Mouse (Mus musculus) layer of hippocampus, adult 6 months (tissue): ENCODE data around the gene Psmd3. TPM values are rescaled to one million over a fixed set of nuclear protein-coding genes. Genes with fewer than 3 reads are reported as not detected.

Source experiments
- long read RNA-seq, 2 experiments: library from polyadenylated mRNA; unstranded; transcript quantifications; one replicate each; pipeline ENCODE4 v2.0.0; 2019 to 2020
- polyA plus RNA-seq: library from polyadenylated mRNA; unstranded; fragments of <200 nt; fragmentation: Nextera tagmentation; gene quantifications from 2 replicates; pipeline ENCODE4 v1.2.3, GENCODE M21; 2021

Gene Psmd3
- 68.6 and 77.0 TPM in 2 replicates for polyA plus RNA-seq
- long read RNA-seq, experiment 1, transcript Psmd3-201 (12 exons, 2,148 nt) = major isoform, 152 of 185 reads
- long read RNA-seq, experiment 1, partial matches to known transcripts = 29 of 185 reads
- long read RNA-seq, experiment 1, other reads (novel, unspliced or antisense) = 4 of 185 reads
- long read RNA-seq, experiment 2, transcript Psmd3-201 (12 exons, 2,148 nt) = major isoform, 567 of 611 reads
- long read RNA-seq, experiment 2, partial matches to known transcripts = 24 of 611 reads
- long read RNA-seq, experiment 2, other reads (novel, unspliced or antisense) = 19 of 611 reads

DNA sequence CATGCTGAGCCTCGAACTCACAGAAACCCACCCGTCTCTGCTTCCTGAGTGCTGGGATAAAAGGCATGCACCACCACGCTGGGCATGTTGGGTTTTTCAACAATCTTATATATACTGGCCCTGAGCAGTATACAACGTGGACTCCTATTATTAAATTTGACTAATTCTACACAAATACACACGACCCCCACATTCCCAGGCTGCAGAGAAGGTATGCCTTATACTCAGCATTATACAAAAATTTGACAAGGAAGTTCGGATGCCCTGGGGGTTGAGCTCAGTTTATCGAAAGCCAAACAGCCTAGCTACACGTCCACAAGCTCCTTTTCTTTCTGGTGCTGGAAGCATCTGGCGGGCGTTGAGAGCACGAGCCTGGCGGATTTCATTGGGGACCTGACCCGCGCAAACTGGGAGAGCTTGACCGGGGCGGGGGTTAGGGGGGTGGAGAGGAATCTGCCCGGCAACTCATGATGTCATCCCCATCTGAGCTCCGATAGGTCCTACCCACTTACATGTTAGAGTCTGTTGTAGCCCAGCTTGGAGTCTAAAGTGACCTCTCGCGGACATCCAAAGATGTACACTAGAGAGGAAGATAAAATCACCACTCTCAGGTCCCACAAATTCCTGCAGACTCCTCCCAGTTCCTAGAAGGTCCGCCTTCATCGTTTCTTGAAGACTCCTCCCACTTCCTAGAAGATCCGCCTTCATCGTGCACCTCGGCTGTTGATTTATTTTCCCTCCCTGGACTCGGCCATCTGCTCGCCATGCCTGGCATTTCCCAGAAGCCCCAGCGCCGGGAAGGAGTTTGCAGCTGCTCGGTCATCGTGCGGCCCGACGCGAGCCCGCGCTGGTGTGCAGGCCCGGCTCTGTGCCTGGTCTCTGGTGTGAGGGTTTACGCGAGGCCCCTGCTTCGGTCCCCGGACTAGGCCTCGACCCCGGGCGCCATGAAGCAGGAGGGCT is at the start of gene Psmd3:
Gene Psmd3 (plus strand): TSS at position 769 of the 960 bp plus-strand sequence.

DNA sequence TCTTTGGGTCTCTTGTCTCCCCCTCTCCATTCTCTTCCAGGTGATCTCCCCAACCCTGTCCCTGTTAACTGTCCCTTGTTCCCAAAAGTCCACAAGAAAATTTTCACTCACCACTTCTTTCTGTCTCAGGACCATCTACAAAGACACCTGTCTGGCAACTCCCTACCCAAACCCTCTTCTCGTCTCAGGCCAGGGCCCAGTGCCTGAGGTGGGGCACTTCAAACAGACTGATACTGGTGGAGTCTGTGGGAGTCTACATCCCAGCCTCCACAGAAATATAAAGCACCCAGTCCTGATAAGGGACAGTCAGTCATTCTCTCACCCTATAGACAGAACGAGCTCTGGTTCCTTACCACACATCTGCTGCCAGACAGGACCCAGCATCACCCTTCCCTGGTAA is 35.9 kb upstream of the Psmd3 start, which contains the start of gene Gsdma2:
Gene Gsdma2 (plus strand): TSS at position 301 of the 400 bp plus-strand sequence.

DNA sequence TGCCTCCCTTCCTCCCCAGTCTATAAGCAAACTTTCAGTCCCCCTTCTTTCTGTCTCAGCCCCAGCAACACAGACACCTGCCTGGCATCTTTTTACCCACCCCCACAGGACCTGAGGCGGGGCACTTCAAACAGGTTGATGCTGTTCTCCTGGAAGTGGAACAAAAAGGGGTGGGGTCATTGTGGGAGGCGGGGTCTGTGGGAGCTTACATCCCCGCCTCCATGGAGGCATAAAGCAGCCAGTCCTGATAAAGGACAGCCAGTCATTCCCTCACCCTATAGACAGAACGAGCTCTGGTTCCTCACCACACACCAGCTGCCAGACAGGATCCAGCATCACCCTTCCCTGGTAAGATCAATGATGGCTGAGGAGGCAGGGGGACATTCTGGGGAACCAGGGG is 18.3 kb upstream of the Psmd3 start, which contains the start of gene Gsdma:
Gene Gsdma (plus strand): TSS at position 261 of the 400 bp plus-strand sequence.

DNA sequence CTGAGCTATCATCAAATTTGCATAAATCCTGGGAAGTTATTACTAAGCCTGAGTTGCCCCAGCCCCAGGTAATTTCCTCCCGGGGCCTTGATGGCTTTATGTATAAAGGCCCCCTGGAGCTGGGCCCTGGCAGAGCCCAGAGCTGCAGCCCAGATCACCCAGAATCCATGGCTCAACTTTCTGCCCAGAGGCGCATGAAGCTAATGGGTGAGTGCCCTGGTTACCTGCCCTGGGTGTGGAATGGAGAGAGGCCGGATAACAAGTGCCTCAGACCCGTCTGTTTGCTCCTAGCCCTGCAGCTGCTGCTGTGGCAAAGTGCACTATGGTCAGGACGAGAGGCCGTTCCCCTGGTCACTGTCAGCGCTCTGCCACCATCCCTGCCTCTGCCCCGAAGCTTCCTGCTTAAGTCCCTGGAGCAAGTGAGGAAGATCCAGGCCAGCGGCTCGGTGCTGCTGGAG is 18.9 kb downstream of the Psmd3 start, which contains the start of gene Csf3:
Gene Csf3 (plus strand): TSS at position 51 of the 458 bp plus-strand sequence.

DNA sequence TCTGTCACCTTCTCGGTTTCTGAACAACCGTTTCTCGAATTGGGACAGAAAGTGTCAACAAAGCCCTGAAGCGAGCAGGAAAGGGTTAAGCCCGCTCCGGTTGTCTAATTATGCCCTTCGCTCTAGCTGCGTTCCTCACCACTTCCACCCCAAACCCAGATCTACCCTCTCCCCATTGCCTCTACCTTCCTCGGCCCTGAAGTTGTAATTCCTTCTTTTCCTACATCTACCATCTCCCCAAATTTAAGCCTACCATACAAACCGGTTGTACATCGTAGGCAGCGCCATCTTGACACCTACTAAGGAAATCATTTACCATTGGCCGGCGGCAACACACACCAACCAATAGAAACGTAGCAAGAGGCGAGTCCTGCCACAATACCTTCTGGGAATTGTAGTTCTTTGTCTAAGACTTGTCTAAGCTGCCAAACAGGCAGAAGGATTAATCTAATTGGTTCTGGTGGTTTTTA is 46.8 kb downstream of the Psmd3 start, which contains the start of gene Med24:
Gene Med24 (minus strand): TSS at position 317 of the 470 bp plus-strand sequence.

DNA sequence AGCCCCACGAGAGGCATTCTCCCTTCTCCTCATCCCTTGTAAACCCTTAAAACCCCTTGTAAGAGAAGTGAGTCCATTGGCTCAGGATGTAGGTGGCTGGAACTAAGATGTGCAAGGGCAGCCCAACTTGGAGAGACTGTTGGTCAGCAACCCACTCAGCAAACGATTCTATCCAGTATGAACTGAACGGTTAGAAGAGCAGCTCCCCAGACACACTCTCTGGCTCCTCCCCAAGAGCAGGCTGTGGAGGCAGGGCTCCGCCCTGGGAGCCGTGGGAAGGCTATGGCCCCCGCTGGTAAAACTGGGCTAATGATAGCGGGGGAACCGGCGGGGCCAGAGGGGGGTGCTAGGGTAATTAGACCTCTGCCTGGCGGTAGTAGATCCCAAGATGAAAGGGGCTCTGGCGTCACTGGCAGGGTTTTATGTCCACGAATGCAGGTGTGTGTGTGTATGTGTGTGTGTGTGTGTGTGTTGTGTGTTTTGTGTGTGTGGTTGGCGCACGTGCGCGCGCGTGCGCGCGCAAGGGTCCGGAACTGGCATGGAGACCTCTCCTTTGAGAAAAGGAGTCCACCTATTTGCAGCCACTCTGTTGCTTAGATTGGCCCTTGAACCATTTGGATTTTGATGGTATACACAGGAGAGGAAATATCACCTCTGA is 58.2 kb downstream of the Psmd3 start, which contains the start of gene Thra:
Gene Thra (plus strand): TSS at position 246 of the 658 bp plus-strand sequence.

Other genes starting within 250 kb of the Psmd3 start
- 231 and 239 TPM in 2 replicates for gene Mien1, start 243.6 kb upstream of the Psmd3 start, polyA plus RNA-seq
- gene Grb7, start 236.2 kb upstream of the Psmd3 start, polyA plus RNA-seq = 1.1 and 1.7 TPM in 2 replicates
- gene Ikzf3, start 136.5 kb upstream of the Psmd3 start, polyA plus RNA-seq = not detected in 2 replicates
- 0.19 TPM in 1 of 2 replicates, not detected in the other for gene Zpbp2, start 131.5 kb upstream of the Psmd3 start, polyA plus RNA-seq
- 8.1 and 13.9 TPM in 2 replicates for gene Ormdl3, start 95.2 kb upstream of the Psmd3 start, polyA plus RNA-seq
- not detected in 2 replicates for gene Lrrc3c, start 84.3 kb upstream of the Psmd3 start, polyA plus RNA-seq
- gene Gm12355, start 56.9 kb upstream of the Psmd3 start, polyA plus RNA-seq = 0.31 and 0.69 TPM in 2 replicates
- not detected in 2 replicates for gene Gsdma3, start 56.2 kb upstream of the Psmd3 start, polyA plus RNA-seq
- gene Gsdma2, start 35.8 kb upstream of the Psmd3 start, polyA plus RNA-seq = 0.14 TPM in 1 of 2 replicates, not detected in the other
- not detected in 2 replicates for gene Gsdma, start 18.2 kb upstream of the Psmd3 start, polyA plus RNA-seq
- gene Csf3, start 18.7 kb downstream of the Psmd3 start, polyA plus RNA-seq = not detected in 2 replicates
- 26.6 and 26.9 TPM in 2 replicates for gene Med24, start 46.9 kb downstream of the Psmd3 start, polyA plus RNA-seq
- gene Thra, start 58.1 kb downstream of the Psmd3 start, polyA plus RNA-seq = 120 and 123 TPM in 2 replicates
- gene Nr1d1, start 92.8 kb downstream of the Psmd3 start, polyA plus RNA-seq = 48.4 and 57.5 TPM in 2 replicates
- gene Msl1, start 113.0 kb downstream of the Psmd3 start, polyA plus RNA-seq = 12.2 and 12.4 TPM in 2 replicates
- gene Casc3, start 122.4 kb downstream of the Psmd3 start, polyA plus RNA-seq = 6.6 and 7.3 TPM in 2 replicates
- gene Rapgefl1, start 154.2 kb downstream of the Psmd3 start, polyA plus RNA-seq = 12.1 and 13.2 TPM in 2 replicates
- gene Wipf2, start 181.1 kb downstream of the Psmd3 start, polyA plus RNA-seq = 5.2 and 5.5 TPM in 2 replicates
- gene Cdc6, start 225.2 kb downstream of the Psmd3 start, polyA plus RNA-seq = 0.19 and 0.30 TPM in 2 replicates
- gene Rara, start 245.3 kb downstream of the Psmd3 start, polyA plus RNA-seq = 3.1 and 4.1 TPM in 2 replicates